Mouse (Mus musculus) CH12.LX (cell line): ENCODE results near the gene Ttyh3. TPM values are rescaled to one million over a fixed set of nuclear protein-coding genes. Genes with fewer than 3 reads are reported as not detected.

ENCODE experiments used
- DNase-seq: peaks from one replicate; pipeline ENCODE4 v3.0.0-alpha.2; 2013; ENCODE audit errors: extremely low read depth
- H3K27ac ChIP-seq: 2 replicates; pipeline ENCODE4 v1.5.1; 2012; ENCODE audit warnings: low read depth, mild to moderate bottlenecking, control low read depth, moderate library complexity; ENCODE audit not compliant: insufficient read depth
- H3K27me3 ChIP-seq: replicated peaks from 2 replicates; pipeline ENCODE3; 2012; ENCODE audit warnings: inconsistent platforms
- H3K36me3 ChIP-seq, 2 experiments: replicated peaks in 1 of 2; 2 replicates each; pipeline versions ENCODE3 to v1.6.1; 2012; ENCODE audit warnings: inconsistent platforms in 1 of 2, low read length in 1 of 2, mild to moderate bottlenecking in 1 of 2, mixed read lengths in 1 of 2, moderate library complexity in 1 of 2; ENCODE audit not compliant: control insufficient read depth in 1 of 2, insufficient read depth in 1 of 2
- H3K4me1 ChIP-seq, 2 experiments: 2 replicates each; pipeline ENCODE4 v1.6.1; 2012; ENCODE audit warnings: inconsistent platforms in 1 of 2, moderate library complexity in 1 of 2; ENCODE audit not compliant: insufficient read depth in 2 of 2, control insufficient read depth in 1 of 2
- H3K4me2 ChIP-seq: 2 replicates; pipeline ENCODE4 v1.6.1; 2012; ENCODE audit warnings: low read depth, mild to moderate bottlenecking, control low read depth; ENCODE audit not compliant: poor library complexity, insufficient read depth, severe bottlenecking
- H3K4me3 ChIP-seq, 3 experiments: fragments of 150-350 bp in 1 of 3; sonication (generic) in 1 of 3; replicated peaks in 1 of 3; 2 replicates each; pipeline versions ENCODE3 to v1.5.1; 2011 to 2012; ENCODE audit warnings: low read depth in 2 of 3, low read length in 2 of 3, mild to moderate bottlenecking in 2 of 3, moderate library complexity in 2 of 3, control low read depth in 1 of 3, improper control_type of control experiment in 1 of 3, inconsistent platforms in 1 of 3, mixed read lengths in 1 of 3; ENCODE audit not compliant: poor library complexity in 1 of 3
- H3K79me2 ChIP-seq: replicated peaks from 2 replicates; pipeline ENCODE4 v1.6.1; 2012; ENCODE audit warnings: mild to moderate bottlenecking, moderate library complexity; ENCODE audit not compliant: control insufficient read depth, poor library complexity, insufficient read depth, severe bottlenecking; ENCODE audit errors: extremely low read depth
- H3K9ac ChIP-seq: 2 replicates; pipeline ENCODE4 v1.6.1; 2012; ENCODE audit warnings: low read depth, mild to moderate bottlenecking, control low read depth, moderate library complexity; ENCODE audit not compliant: insufficient read depth
- H3K9me3 ChIP-seq: replicated peaks from 2 replicates; pipeline ENCODE3; 2012; ENCODE audit warnings: low read length, inconsistent platforms, mixed read lengths
- BHLHE40 ChIP-seq: IDR thresholded peaks from 2 replicates; pipeline ENCODE4 v1.6.1; 2011; ENCODE audit warnings: mild to moderate bottlenecking, low read depth, low read length, improper control_type of control experiment
- CHD2 ChIP-seq: IDR thresholded peaks from 2 replicates; pipeline ENCODE4 v1.6.1; 2011; ENCODE audit warnings: low read length, improper control_type of control experiment
- E2F4 ChIP-seq: IDR thresholded peaks from 2 replicates; pipeline ENCODE4 v1.6.1; 2011; ENCODE audit warnings: low read depth, low read length, improper control_type of control experiment; ENCODE audit not compliant: insufficient replicate concordance
- ELF1 ChIP-seq: IDR thresholded peaks from 2 replicates; pipeline ENCODE4 v1.6.1; 2014; ENCODE audit warnings: low read depth, mild to moderate bottlenecking, inconsistent platforms, low read length, improper control_type of control experiment
- EP300 ChIP-seq: IDR thresholded peaks from 2 replicates; pipeline ENCODE4 v1.6.1; 2011; ENCODE audit warnings: low read length, improper control_type of control experiment
- GABPA ChIP-seq: IDR thresholded peaks from 2 replicates; pipeline ENCODE4 v1.6.1; 2012; ENCODE audit warnings: low read depth, low read length, improper control_type of control experiment, inconsistent platforms; ENCODE audit not compliant: insufficient replicate concordance
- JUN ChIP-seq: IDR thresholded peaks from 2 replicates; pipeline ENCODE4 v1.6.1; 2011; ENCODE audit warnings: low read depth, mild to moderate bottlenecking, low read length, improper control_type of control experiment, moderate library complexity; ENCODE audit not compliant: insufficient read depth
- JUND ChIP-seq: conservative IDR thresholded peaks from 2 replicates; pipeline ENCODE4 v1.6.1; 2011; ENCODE audit warnings: low read depth, low read length, improper control_type of control experiment
- KAT2A ChIP-seq: IDR thresholded peaks from 2 replicates; pipeline ENCODE4 v1.6.1; 2012; ENCODE audit warnings: low read length, improper control_type of control experiment, inconsistent platforms; ENCODE audit not compliant: insufficient replicate concordance
- MAX ChIP-seq: IDR thresholded peaks from 2 replicates; pipeline ENCODE4 v1.6.1; 2011; ENCODE audit warnings: low read length, improper control_type of control experiment
- MYC ChIP-seq: IDR thresholded peaks from 2 replicates; pipeline ENCODE4 v1.6.1; 2011; ENCODE audit warnings: low read depth, mild to moderate bottlenecking, improper control_type of control experiment, low read length
- NELFE ChIP-seq: IDR thresholded peaks from 2 replicates; pipeline ENCODE4 v1.6.1; 2011; ENCODE audit warnings: low read depth, low read length, improper control_type of control experiment
- POLR2A ChIP-seq: IDR thresholded peaks from 2 replicates; pipeline ENCODE4 v1.6.1; 2011; ENCODE audit warnings: low read depth, mild to moderate bottlenecking, improper control_type of control experiment, low read length
- TBP ChIP-seq: conservative IDR thresholded peaks from 2 replicates; pipeline ENCODE4 v1.6.1; 2011; ENCODE audit warnings: low read depth, low read length, improper control_type of control experiment
- ZC3H11A ChIP-seq: IDR thresholded peaks from 2 replicates; pipeline ENCODE4 v1.6.1; 2012; ENCODE audit warnings: low read depth, mild to moderate bottlenecking, inconsistent platforms, low read length, improper control_type of control experiment
- ZMIZ1 ChIP-seq: IDR thresholded peaks from 2 replicates; pipeline ENCODE4 v1.6.1; 2012; ENCODE audit warnings: low read depth, mild to moderate bottlenecking, inconsistent platforms, low read length, improper control_type of control experiment
- dilution Hi-C: fragments of 300-500 bp; cut with MboI; formaldehyde crosslinking; loops from 2 replicates; pipeline ENCODE4 v1.14.3; 2020; ENCODE audit warnings: low sequenced_read_pairs; ENCODE audit not compliant: extremely low pct_unique_long_range_greater_than_20kb, extremely low pct_ligation_motif_present
- in situ Hi-C: fragments of 300-500 bp; cut with MboI; formaldehyde crosslinking; loops from 3 replicates; pipeline ENCODE4 v1.14.3; 2019; ENCODE audit warnings: low sequenced_read_pairs, low pct_ligation_motif_present, low pct_unique_long_range_greater_than_20kb, mixed read lengths
- polyA plus RNA-seq: library from polyadenylated mRNA; unstranded; fragments of >175 nt; gene quantifications from 2 replicates; pipeline ENCODE4 v1.2.1, GENCODE M21; 2012; ENCODE audit warnings: low read depth; ENCODE audit not compliant: insufficient read length
- total RNA-seq, 2 experiments: library from RNA; depleted of rRNA; stranded (reverse); fragments of 300-350 nt in 1 of 2; fragments of >200 nt in 1 of 2; gene quantifications; 2 replicates each; pipeline ENCODE4 v1.2.3; 2012 to 2014

The Ttyh3 gene
- total and polyA plus RNA-seq, 3 experiments = 0.31 to 6.3 (median 1.4) TPM

DNA sequence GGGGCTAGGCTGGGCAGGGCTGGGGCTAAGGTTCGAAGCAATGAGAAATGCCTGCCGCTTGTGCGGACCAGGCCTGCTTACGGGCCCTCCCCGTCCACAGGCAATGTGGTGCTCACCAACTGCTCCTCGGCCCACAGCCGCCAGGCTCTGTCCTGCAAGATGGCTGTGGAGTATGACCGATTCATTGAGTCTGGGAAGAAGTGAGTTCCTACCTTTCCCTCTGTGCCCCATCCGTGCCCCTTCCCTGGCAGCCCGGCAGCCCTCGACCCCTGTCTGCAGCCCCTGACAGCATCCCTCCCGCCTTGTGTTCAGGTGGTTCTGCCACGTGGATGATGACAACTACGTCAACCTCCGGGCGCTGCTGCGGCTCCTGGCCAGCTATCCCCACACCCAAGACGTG is 36.6 kb downstream of the Ttyh3 start:
- H3K9me3 ChIP-seq = peaks cover 7% of the 10 kb centered on the region
- TF ChIP-seq JUN (no peak), BHLHE40 (no peak), MAX (no peak), ZC3H11A (no peak)
- no peaks in the 10 kb centered on the region for H3K36me3 ChIP-seq
- H3K4me1 ChIP-seq = peaks cover 12 to 15% of the 10 kb centered on the region in 2 experiments
- no peak overlapping the region for H3K4me2 ChIP-seq
- no peak overlapping the region for H3K4me3 ChIP-seq
- in situ Hi-C loops = no loop called here
- no peak for DNase-seq
- H3K27me3 ChIP-seq = peaks cover 67% of the 10 kb centered on the region
- H3K79me2 ChIP-seq = no peaks in the 10 kb centered on the region
- no peak overlapping the region for H3K27ac ChIP-seq
- dilution Hi-C loops = no loop called here
- H3K9ac ChIP-seq = no peak overlapping the region

- Histone ChIP-seq H3K9me3 (peaks cover 10% of the 10 kb centered on the region), H3K79me2 (no peaks in the 10 kb centered on the region), H3K27me3 (peaks cover 71% of the 10 kb centered on the region), H3K4me3 (no peak overlapping the region), H3K27ac (no peak overlapping the region), H3K36me3 (no peaks in the 10 kb centered on the region), H3K4me2 (no peak overlapping the region), H3K9ac (no peak overlapping the region), H3K4me1 (peaks cover 9 to 10% of the 10 kb centered on the region in 2 experiments)
- in situ Hi-C loops = no loop called here
- TF ChIP-seq NELFE (no peak), ELF1 (no peak), TBP (no peak), MYC (no peak), JUND (no peak), POLR2A (no peak), EP300 (no peak), ZMIZ1 (no peak), CHD2 (no peak), GABPA (no peak), JUN (no peak), E2F4 (no peak), KAT2A (no peak)
- dilution Hi-C loops = no loop called here
- no peak for DNase-seq
Observed at GRCm38 (mm10) chr5:140611611-140612185, 37.1 kb downstream of the Ttyh3 start.
